Mouse (Mus musculus) bone marrow, adult 2 months (tissue): ENCODE results near the gene Frrs1l. TPM values are rescaled to one million over a fixed set of nuclear protein-coding genes. Genes with fewer than 3 reads are reported as not detected.

Experiments
- H3K27ac ChIP-seq: fragments of 200-500 bp; 2 replicates; pipeline ENCODE4 v1.5.1; 2012; ENCODE audit warnings: low read depth, mild to moderate bottlenecking, control low read depth, inconsistent platforms, low read length; ENCODE audit not compliant: control insufficient read depth, poor library complexity, insufficient read depth
- H3K4me1 ChIP-seq: fragments of 200-500 bp; 2 replicates; pipeline ENCODE4 v1.6.1; 2011; ENCODE audit warnings: low read length; ENCODE audit not compliant: control insufficient read depth, insufficient read depth
- H3K4me3 ChIP-seq: fragments of 200-500 bp; replicated peaks from 2 replicates; pipeline ENCODE3; 2011; ENCODE audit warnings: mild to moderate bottlenecking, low read depth, low read length, control low read depth; ENCODE audit not compliant: control insufficient read depth
- CTCF ChIP-seq: fragments of 200-500 bp; IDR thresholded peaks from 2 replicates; pipeline ENCODE4 v1.5.1; 2011; ENCODE audit warnings: low read length, control low read depth; ENCODE audit not compliant: control insufficient read depth, insufficient read depth
- POLR2A ChIP-seq: fragments of 200-500 bp; IDR thresholded peaks from 2 replicates; pipeline ENCODE4 v1.6.1; 2011; ENCODE audit warnings: low read depth, mild to moderate bottlenecking, control low read depth, low read length, borderline replicate concordance; ENCODE audit not compliant: control insufficient read depth
- WGBS: fragments of 180-500 bp; shearing (Covaris S2); methylation state at CpG from one replicate; pipeline ENCODE4 v1.1.7; 2018; 5-methylcytosine and 5-hydroxymethylcytosine counted together
- polyA plus RNA-seq: library from polyadenylated mRNA; stranded (reverse); fragments of >200 nt; gene quantifications from 2 replicates; pipeline ENCODE4 v1.2.4, GENCODE M21; 2011; ENCODE audit warnings: low replicate concordance; ENCODE audit not compliant: missing spikeins, insufficient read depth, insufficient read length

The Frrs1l gene
- polyA plus RNA-seq, 1 experiment = not detected

DNA sequence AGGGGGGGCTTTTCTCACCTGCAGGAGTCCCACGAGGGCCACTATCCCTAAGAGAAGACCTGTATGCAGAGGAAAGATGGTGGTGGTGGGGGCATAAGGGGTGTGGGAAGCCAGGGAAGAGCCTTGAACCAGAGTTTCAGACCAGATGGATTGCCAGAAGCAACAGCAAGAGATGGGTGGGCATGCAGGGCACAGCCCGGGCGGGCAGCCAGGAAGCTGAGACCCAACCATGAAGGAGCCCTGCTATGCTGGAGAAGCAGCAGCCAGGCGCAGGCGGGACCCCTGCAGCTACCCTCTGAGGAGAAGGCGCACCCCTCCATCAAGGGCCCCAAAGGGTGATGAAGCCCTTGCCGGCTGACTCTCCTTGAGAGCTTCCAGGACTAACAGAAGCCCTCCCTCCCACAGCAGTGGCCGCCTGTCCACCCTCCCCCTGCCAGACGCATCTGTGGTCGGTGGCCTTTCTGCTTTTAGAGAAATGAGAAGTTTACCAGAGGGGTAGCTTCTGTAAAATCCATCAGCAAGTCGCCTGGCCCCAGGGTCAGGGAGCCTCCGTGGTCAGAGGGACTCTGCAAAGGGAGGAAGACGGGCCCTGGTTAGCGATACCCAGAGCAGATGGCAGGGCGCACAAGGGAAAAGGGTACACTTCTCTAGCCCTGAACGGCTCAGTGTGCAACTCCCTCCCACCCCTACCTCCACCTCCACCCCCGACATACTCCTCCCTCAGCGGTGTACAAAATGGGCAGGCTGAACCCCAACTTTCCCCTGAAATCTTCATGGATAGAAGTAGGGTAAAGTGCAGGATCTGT lies 26.4 kb upstream of the Frrs1l start:
- Histone ChIP-seq H3K27ac (no peak overlapping the region), H3K4me1 (no peaks in the 10 kb centered on the region), H3K4me3 (no peak overlapping the region)
- 31% methylated on average over 18 of the region's 18 CpGs for WGBS
- TF ChIP-seq CTCF (no peak), POLR2A (no peak)

GRCm38 (mm10) chr4:57015032-57015431 lies 24.8 kb upstream of the Frrs1l start:
- Histone ChIP-seq H3K4me3 (no peak overlapping the region), H3K27ac (no peak overlapping the region), H3K4me1 (no peaks in the 10 kb centered on the region)
- TF ChIP-seq CTCF (no peak), POLR2A (no peak)
- WGBS = 81% methylated on average over 5 of the region's 5 CpGs

GRCm38 (mm10) chr4:57011454-57012046 lies 21.4 kb upstream of the Frrs1l start:
- 32% methylated on average over 8 of the region's 8 CpGs for WGBS
- H3K4me3 ChIP-seq = no peak overlapping the region
- no peak overlapping the region for H3K27ac ChIP-seq
- no peaks in the 10 kb centered on the region for H3K4me1 ChIP-seq
- no peak for TF ChIP-seq CTCF
- TF ChIP-seq POLR2A = no peak

DNA sequence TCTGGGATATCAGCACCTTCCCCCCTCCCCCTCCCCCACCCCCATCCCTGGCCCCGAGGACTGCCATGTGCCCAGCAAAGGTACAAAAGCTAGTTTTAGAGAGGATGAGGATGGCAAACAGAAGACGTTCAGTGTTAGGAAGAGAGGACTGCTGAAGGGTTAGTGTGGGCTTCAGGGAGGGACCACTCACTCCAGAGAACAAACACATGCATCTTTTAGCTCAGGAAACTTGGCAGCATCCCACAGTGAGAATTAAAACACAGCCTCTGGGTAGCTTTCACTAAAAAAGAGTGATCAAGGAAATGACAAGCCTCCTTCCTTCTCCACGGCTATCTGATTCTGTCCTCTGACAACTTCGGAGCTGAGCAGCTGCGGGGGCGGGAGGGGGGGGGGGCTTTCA lies 20.7 kb upstream of the Frrs1l start:
- 6% methylated on average over 6 of the region's 6 CpGs for WGBS
- TF ChIP-seq CTCF (no peak), POLR2A (no peak)
- no peak overlapping the region for H3K27ac ChIP-seq
- no peaks in the 10 kb centered on the region for H3K4me1 ChIP-seq
- no peak overlapping the region for H3K4me3 ChIP-seq

- TF ChIP-seq CTCF = no peak
- no peak for TF ChIP-seq POLR2A
- Histone ChIP-seq H3K4me1 (no peaks in the 10 kb centered on the region), H3K27ac (no peak overlapping the region), H3K4me3 (no peak overlapping the region)
- WGBS = 40% methylated on average over 5 of the region's 5 CpGs
These were observed 20.2 kb upstream of the Frrs1l start for GRCm38 (mm10) chr4:57010425-57010824.

- Histone ChIP-seq H3K27ac (no peak overlapping the region), H3K4me3 (no peak overlapping the region), H3K4me1 (no peaks in the 10 kb centered on the region)
- WGBS = 14% methylated on average over 9 of the region's 9 CpGs
- TF ChIP-seq POLR2A (no peak), CTCF (no peak)
These were observed 17.5 kb upstream of the Frrs1l start for GRCm38 (mm10) chr4:57007717-57008116.

DNA sequence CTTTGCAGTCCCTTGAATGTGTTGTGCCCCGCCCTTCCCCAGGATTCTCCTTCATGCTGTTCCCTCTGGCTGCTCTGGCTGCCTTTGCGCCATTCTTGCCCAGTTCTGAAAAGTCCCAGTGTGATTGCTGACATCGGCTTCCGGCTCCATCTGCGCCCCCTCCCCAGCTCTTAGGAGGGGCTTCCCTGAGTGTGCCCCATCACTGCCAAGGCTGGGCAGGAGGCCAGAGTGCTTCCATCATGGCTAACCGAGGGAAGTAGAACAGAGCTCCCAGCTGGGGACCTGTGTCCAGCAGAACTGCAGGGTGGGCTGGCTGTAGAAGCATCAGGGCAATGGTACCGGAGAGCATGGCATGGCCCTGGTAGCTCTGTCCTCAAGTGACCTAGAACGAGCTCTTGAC lies 14.8 kb upstream of the Frrs1l start:
- Histone ChIP-seq H3K4me3 (no peak overlapping the region), H3K27ac (no peak overlapping the region), H3K4me1 (no peaks in the 10 kb centered on the region)
- WGBS = 80% methylated on average over 8 of the region's 8 CpGs
- TF ChIP-seq POLR2A (no peak), CTCF (no peak)

GRCm38 (mm10) chr4:57003886-57004285 lies 13.7 kb upstream of the Frrs1l start:
- TF ChIP-seq POLR2A (no peak), CTCF (no peak)
- H3K4me3 ChIP-seq = no peak overlapping the region
- WGBS = 83% methylated on average over 8 of the region's 8 CpGs
- no peaks in the 10 kb centered on the region for H3K4me1 ChIP-seq
- no peak overlapping the region for H3K27ac ChIP-seq
